Comparison of ENCODE assay signal across 17 mouse cellular contexts in the genomic region with DNA sequence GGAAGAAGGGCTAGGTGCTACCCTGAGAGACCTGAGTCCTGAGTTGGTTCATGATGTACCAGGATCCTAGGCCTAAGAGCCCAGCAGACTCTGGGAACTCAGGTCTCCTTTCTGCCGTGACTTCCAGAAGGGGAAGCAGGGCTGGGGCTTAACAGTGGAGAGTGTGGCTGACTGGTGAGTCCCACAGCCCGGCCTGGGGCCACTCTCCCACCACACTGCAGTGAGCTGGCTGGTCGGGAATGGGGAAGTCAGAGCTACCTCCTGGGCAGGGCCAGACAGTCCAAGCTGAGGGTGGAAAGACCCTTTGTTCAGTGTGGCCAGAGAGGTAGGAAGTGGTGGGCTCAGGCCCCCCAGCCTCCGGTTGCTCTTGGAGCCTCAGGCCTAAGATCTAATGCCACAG.
"Had no signal": no experiment of that assay in that cellular context is flagged by ENCODE, and none has a peak within 500 bp of the region (broad histone marks: within the 10 kb centered on the region; RNA-seq: fewer than 3 reads in every experiment).

No protein-coding gene starts in this region.

- H3K9me3 ChIP-seq: liver, embryonic 15.5 days; lung, embryonic 15.5 days; megakaryocyte, embryonic 14.5 days; midbrain, embryonic 13.5 days; midbrain, embryonic 15.5 days; neural tube, embryonic 12.5 days; stomach, embryonic 15.5 days had no signal

- DNase-seq: liver, postnatal 0 days; lung, postnatal 14 days; lung, postnatal 36 days; right cerebral cortex, postnatal 14 days; thymus, postnatal 14 days; thymus, postnatal 36 days had no signal

- H3K36me3 ChIP-seq: liver, embryonic 15.5 days; lung, embryonic 15.5 days; midbrain, embryonic 13.5 days; midbrain, embryonic 15.5 days; neural tube, embryonic 12.5 days; stomach, embryonic 15.5 days had no signal

- H3K4me2 ChIP-seq: liver, embryonic 15.5 days; lung, embryonic 15.5 days; midbrain, embryonic 11.5 days; midbrain, embryonic 13.5 days; midbrain, embryonic 15.5 days; neural tube, embryonic 12.5 days; stomach, embryonic 15.5 days had no signal

- H3K27ac ChIP-seq: liver, embryonic 15.5 days; lung, embryonic 15.5 days; macrophage; midbrain, embryonic 13.5 days; midbrain, embryonic 15.5 days; neural tube, embryonic 12.5 days; stomach, embryonic 15.5 days; stomach, postnatal 0 days had no signal

- H3K4me1 ChIP-seq: midbrain, embryonic 13.5 days; midbrain, embryonic 15.5 days; neural tube, embryonic 12.5 days had no signal

- H3K27me3 ChIP-seq: liver, embryonic 15.5 days; lung, embryonic 15.5 days; megakaryocyte, embryonic 14.5 days; midbrain, embryonic 13.5 days; midbrain, embryonic 15.5 days; stomach, embryonic 15.5 days had no signal

- H3K4me3 ChIP-seq: liver, embryonic 15.5 days; lung, embryonic 15.5 days; megakaryocyte, embryonic 14.5 days; midbrain, embryonic 13.5 days; midbrain, embryonic 15.5 days; neural tube, embryonic 12.5 days; stomach, embryonic 15.5 days had no signal

- H3K9ac ChIP-seq: liver, embryonic 15.5 days; liver, postnatal 0 days; lung, embryonic 15.5 days; midbrain, embryonic 13.5 days; midbrain, embryonic 15.5 days; neural tube, embryonic 12.5 days; stomach, embryonic 15.5 days had no signal

- ATAC-seq: liver, postnatal 0 days; lung, postnatal 0 days; midbrain, embryonic 13.5 days; midbrain, embryonic 15.5 days had no signal
